In genomic region chr15:38373797-38374196, GRCm38 (mm10) we compare ENCODE assay signal across 8 mouse cellular contexts.
DNase-seq lines count a peak whose midpoint lies in the region; ATAC-seq and TF ChIP-seq lines count a peak whose summit lies in the region.

No protein-coding gene starts in this region.

- H3K36me3 ChIP-seq in forebrain, embryonic 10.5 days (replicated peaks): no peaks in the 10 kb centered on the region
- no peaks in the 10 kb centered on the region for H3K36me3 ChIP-seq in heart, embryonic 13.5 days
- H3K36me3 ChIP-seq in kidney, embryonic 16.5 days (ENCODE audit: insufficient read depth, low read length): no peaks in the 10 kb centered on the region
- H3K36me3 ChIP-seq in liver, postnatal 0 days (replicated peaks; ENCODE audit: insufficient read depth, low read length): no peaks in the 10 kb centered on the region
- no peaks in the 10 kb centered on the region for H3K36me3 ChIP-seq in neural tube, embryonic 11.5 days (ENCODE audit: control insufficient read depth, insufficient read depth, low read length)
- H3K36me3 ChIP-seq in testis, adult 2 months (ENCODE audit: control insufficient read depth, insufficient read depth, low read length): no peaks in the 10 kb centered on the region

- H3K27ac ChIP-seq in forebrain, embryonic 10.5 days: peak overlapping the region; percentile 78
- H3K27ac ChIP-seq in heart, embryonic 13.5 days (replicated peaks): peak overlapping the region; percentile 73
- peak overlapping the region; percentile 66; the same call in 1 of the 2 replicates for H3K27ac ChIP-seq in kidney, embryonic 16.5 days (ENCODE audit: low read length)
- no peak overlapping the region for H3K27ac ChIP-seq in liver, postnatal 0 days (ENCODE audit: low read depth)
- no peak overlapping the region for H3K27ac ChIP-seq in neural tube, embryonic 11.5 days (ENCODE audit: low read depth, low read length)
- no peak overlapping the region for H3K27ac ChIP-seq in testis, adult 2 months (ENCODE audit: control insufficient read depth, insufficient read depth, low read depth, low read length)

- TF ChIP-seq EP300 in liver, postnatal 0 days (IDR thresholded peaks at IDR 0.05; ENCODE audit: low read depth): no peak

- WGBS in forebrain, embryonic 10.5 days: 4% methylated on average over 21 of the region's 21 CpGs
- WGBS in heart, embryonic 13.5 days: 7% methylated on average over 17 of the region's 21 CpGs
- 4% methylated on average over 18 of the region's 21 CpGs for WGBS in kidney, embryonic 16.5 days
- 5% methylated on average over 20 of the region's 21 CpGs for WGBS in liver, postnatal 0 days (ENCODE audit: insufficient replicate concordance)
- WGBS in neural tube, embryonic 11.5 days: 1% methylated on average over 17 of the region's 21 CpGs

- peaks cover 13% of the 10 kb centered on the region for H3K4me1 ChIP-seq in forebrain, embryonic 10.5 days
- peaks cover 19% of the 10 kb centered on the region for H3K4me1 ChIP-seq in heart, embryonic 13.5 days
- H3K4me1 ChIP-seq in kidney, embryonic 16.5 days (ENCODE audit: insufficient read depth, low read length): peaks cover 13% of the 10 kb centered on the region
- peaks cover 5% of the 10 kb centered on the region; the same call in 1 of the 2 replicates for H3K4me1 ChIP-seq in liver, postnatal 0 days (ENCODE audit: insufficient read depth)
- H3K4me1 ChIP-seq in neural tube, embryonic 11.5 days (ENCODE audit: control insufficient read depth, insufficient read depth, low read length): no peaks in the 10 kb centered on the region
- H3K4me1 ChIP-seq in testis, adult 2 months (ENCODE audit: control insufficient read depth, insufficient read depth, low read length): peaks cover 3% of the 10 kb centered on the region

- peak overlapping the region; percentile 65 for H3K9ac ChIP-seq in heart, embryonic 13.5 days
- peak overlapping the region; percentile 23 for H3K9ac ChIP-seq in kidney, embryonic 16.5 days (replicated peaks; ENCODE audit: low read length)
- no peak overlapping the region for H3K9ac ChIP-seq in liver, postnatal 0 days (replicated peaks)
- no peak overlapping the region for H3K9ac ChIP-seq in neural tube, embryonic 11.5 days (ENCODE audit: low read length)

- no peaks in the 10 kb centered on the region for H3K9me3 ChIP-seq in forebrain, embryonic 10.5 days
- H3K9me3 ChIP-seq in heart, embryonic 13.5 days: no peaks in the 10 kb centered on the region
- H3K9me3 ChIP-seq in kidney, embryonic 16.5 days (ENCODE audit: low read length): no peaks in the 10 kb centered on the region
- H3K9me3 ChIP-seq in liver, postnatal 0 days (ENCODE audit: low read length): no peaks in the 10 kb centered on the region
- H3K9me3 ChIP-seq in neural tube, embryonic 11.5 days (ENCODE audit: control insufficient read depth, low read length): no peaks in the 10 kb centered on the region

- DNase-seq in spleen, adult 18-20 months: peak; percentile 19 to 25
- DNase-seq in spleen, adult 12 weeks (ENCODE audit: low spot score): no peak
- DNase-seq in forebrain, embryonic 10.5 days (ENCODE audit: extremely low spot score, low spot score): peak; percentile 62
- peak; percentile 81 for DNase-seq in liver, postnatal 0 days
- peak; percentile 57 for DNase-seq in neural tube, embryonic 11.5 days (ENCODE audit: low spot score)

- H3K27me3 ChIP-seq in forebrain, embryonic 10.5 days (ENCODE audit: poor library complexity, severe bottlenecking): peaks cover 12% of the 10 kb centered on the region; the same call in 1 of the 2 replicates
- H3K27me3 ChIP-seq in heart, embryonic 13.5 days (replicated peaks): no peaks in the 10 kb centered on the region
- no peaks in the 10 kb centered on the region for H3K27me3 ChIP-seq in kidney, embryonic 16.5 days (ENCODE audit: insufficient read depth, low read length)
- no peaks in the 10 kb centered on the region for H3K27me3 ChIP-seq in liver, postnatal 0 days (ENCODE audit: insufficient read depth, low read length)
- no peaks in the 10 kb centered on the region for H3K27me3 ChIP-seq in neural tube, embryonic 11.5 days (ENCODE audit: control insufficient read depth, insufficient read depth, low read length)
- no peaks in the 10 kb centered on the region for H3K27me3 ChIP-seq in testis, adult 2 months (ENCODE audit: control insufficient read depth, insufficient read depth, low read length)

- peak overlapping the region; percentile 63 for H3K4me2 ChIP-seq in heart, embryonic 13.5 days
- H3K4me2 ChIP-seq in kidney, embryonic 16.5 days (replicated peaks; ENCODE audit: low read depth, low read length): peak overlapping the region; percentile 50
- peak overlapping the region; percentile 59 for H3K4me2 ChIP-seq in liver, postnatal 0 days (ENCODE audit: low read depth, low read length)
- peak overlapping the region; percentile 47 for H3K4me2 ChIP-seq in neural tube, embryonic 11.5 days (ENCODE audit: low read depth)

- ATAC-seq in heart, embryonic 13.5 days (ENCODE audit: extremely low read depth, insufficient number of reproducible peaks, low FRiP score, low TSS enrichment): peak; percentile 63; the same call in 1 of the 2 replicates
- ATAC-seq in kidney, embryonic 16.5 days (ENCODE audit: low FRiP score, low TSS enrichment): peak; percentile 91
- peak; percentile 82 for ATAC-seq in liver, postnatal 0 days
- ATAC-seq in neural tube, embryonic 11.5 days (ENCODE audit: insufficient read depth, low FRiP score, low TSS enrichment): peak; percentile 69

- no peak for TF ChIP-seq POLR2A in testis, adult 2 months (IDR thresholded peaks at IDR 0.05; ENCODE audit: control insufficient read depth, low read depth, low read length)

- TF ChIP-seq CTCF in liver, postnatal 0 days (IDR thresholded peaks at IDR 0.05; ENCODE audit: low read depth): no peak
- TF ChIP-seq CTCF in testis, adult 2 months (IDR thresholded peaks at IDR 0.05; ENCODE audit: control insufficient read depth, insufficient read depth, insufficient replicate concordance, low read depth, low read length): no peak

- peak overlapping the region; percentile 49 for H3K4me3 ChIP-seq in forebrain, embryonic 10.5 days
- peak overlapping the region; percentile 33 for H3K4me3 ChIP-seq in heart, embryonic 13.5 days
- peak overlapping the region; percentile 22 for H3K4me3 ChIP-seq in kidney, embryonic 16.5 days (ENCODE audit: low read length)
- no peak overlapping the region for H3K4me3 ChIP-seq in liver, postnatal 0 days (ENCODE audit: low read depth, low read length)
- peak overlapping the region; percentile 23 for H3K4me3 ChIP-seq in neural tube, embryonic 11.5 days (ENCODE audit: low read depth, low read length)
- peak overlapping the region; percentile 50 for H3K4me3 ChIP-seq in testis, adult 2 months (ENCODE audit: control insufficient read depth, low read depth, low read length)

Comparison
In these comparisons a context has a peak if more than half of its experiments do, and no peak if none do; other contexts are left out.
1. H3K27ac ChIP-seq: peak in forebrain, embryonic 10.5 days (single experiment), heart, embryonic 13.5 days (single experiment) and kidney, embryonic 16.5 days (single experiment); none in liver, postnatal 0 days (single experiment), neural tube, embryonic 11.5 days (single experiment) and testis, adult 2 months (single experiment).
2. H3K9ac ChIP-seq: peak in heart, embryonic 13.5 days (single experiment) and kidney, embryonic 16.5 days (single experiment); none in liver, postnatal 0 days (single experiment) and neural tube, embryonic 11.5 days (single experiment).
3. Peak in every context shown above with its lines, with median percentiles within 50 percentile points of each other: ATAC-seq and H3K4me2 ChIP-seq.